Mouse (Mus musculus): ENCODE measurements around the gene Syna.

Gene Syna

DNA sequence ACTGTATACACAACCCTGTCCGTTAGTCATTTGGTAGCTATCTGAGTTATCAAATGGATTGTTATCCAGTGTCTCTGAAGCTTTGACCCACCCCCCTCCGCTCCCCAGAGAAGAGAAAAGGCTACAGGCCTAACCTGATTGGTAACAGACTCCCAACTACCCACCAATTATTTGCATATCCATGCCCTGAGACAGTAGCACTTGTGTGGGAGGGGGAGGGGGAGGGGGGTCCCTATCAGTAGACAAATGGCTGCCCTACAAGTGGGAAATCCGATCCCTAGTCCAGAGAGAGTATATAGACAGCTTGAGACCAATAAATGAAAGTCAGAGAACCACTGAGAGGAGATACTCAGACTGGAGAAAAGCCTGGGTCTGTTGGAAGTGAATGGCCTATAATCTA lies 8.1 kb upstream of the Syna start:
- DNase-seq (ENCODE audit: low spot score in 2 of 2): no peak

DNA sequence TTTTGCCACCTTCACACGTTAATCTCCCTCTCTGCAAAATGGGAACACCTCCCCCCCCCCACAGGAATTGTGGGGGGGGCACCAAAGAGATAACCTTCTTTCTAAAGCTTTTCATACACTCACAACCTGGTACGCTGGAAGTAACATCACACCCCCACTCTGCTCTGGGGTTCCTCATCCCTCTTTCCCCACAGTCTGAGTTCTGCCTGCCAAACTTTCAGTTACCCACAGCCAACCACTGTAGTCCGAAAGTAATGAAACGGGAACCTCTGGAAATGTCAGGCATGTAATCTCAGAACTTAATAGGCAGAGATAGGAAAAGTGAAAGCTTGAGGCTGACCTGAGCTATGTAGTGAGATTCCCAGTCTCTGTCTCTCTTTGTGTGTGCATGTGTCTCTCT lies 7.5 kb upstream of the Syna start:
- DNase-seq (ENCODE audit: low spot score in 2 of 2): no peak

DNA sequence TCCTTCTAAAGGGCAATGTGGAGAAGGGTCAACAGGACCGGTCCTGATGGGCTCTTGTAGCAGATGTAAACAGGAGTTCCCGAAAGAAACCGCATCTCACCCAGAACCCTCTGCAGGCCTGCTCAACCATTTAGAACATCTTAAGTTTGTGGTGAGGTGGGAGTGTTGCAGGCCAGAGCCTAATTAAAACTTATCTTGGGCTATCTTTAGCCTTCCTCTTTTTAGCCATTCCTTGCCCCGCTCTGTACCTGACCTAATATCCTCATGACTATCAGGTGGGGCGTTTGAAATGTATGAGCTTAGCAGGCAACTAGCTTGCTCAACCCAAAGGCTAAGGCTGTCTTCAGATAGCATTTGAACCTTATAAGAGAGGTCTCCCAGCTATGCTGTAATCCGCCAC lies 5.7 kb upstream of the Syna start:
- DNase-seq (ENCODE audit: low spot score in 2 of 2): no peak

DNA sequence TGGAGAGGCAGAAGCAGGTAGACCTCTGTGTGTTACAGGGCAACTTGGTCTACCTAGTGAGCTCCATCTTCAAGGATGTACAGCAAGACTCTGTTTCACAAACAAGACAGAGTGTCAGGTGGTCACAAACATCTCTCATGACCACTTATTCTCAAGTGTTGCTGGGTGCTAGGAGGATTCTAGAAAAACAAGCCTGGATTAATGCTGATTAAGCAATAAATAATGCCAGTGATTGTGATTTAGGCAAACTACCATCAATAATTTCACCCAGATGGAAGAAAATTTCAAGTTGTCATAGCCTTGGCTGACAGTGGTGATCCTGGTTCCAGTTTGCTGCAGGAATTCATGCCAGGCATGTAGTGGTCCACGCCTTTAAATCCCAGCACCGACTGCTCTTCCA lies 4.3 kb upstream of the Syna start:
- no peak for DNase-seq (ENCODE audit: low spot score in 2 of 2)

DNA sequence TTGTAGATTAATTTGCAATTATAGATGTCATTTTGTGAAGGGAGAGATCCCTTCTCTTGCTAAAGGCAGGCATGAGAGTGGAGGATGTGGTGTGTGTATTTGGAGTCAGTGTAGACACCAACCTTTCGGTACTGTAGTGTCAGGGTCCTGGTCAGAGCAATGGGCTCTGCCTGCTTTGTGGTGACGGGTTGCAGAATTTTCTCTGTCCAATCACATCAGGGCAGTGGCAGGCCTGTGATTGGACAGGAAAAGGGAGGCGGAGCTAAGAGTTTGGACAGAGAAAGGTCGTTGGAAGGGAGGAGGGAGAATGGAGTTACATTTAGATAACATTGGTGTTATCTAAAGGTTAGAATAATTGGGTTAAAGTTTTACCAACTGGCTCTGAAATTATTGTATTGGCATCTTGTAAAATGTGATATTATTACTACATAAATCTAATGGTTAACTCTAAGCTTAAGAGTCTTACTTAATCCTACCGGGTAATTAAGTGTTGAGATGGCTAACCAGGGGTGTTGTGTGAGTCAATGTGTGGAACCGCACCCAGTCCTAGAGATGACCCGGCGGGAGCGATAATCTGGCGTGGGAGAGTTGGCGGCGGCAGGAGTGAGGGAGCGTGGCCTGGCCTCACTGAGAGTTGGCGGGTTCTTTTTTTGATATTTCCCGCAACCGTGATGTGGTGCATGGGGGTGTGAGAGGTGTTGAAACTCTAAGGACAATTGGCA lies 640 bp upstream of the Syna start:
- no peak for DNase-seq (ENCODE audit: low spot score in 2 of 2)

DNA sequence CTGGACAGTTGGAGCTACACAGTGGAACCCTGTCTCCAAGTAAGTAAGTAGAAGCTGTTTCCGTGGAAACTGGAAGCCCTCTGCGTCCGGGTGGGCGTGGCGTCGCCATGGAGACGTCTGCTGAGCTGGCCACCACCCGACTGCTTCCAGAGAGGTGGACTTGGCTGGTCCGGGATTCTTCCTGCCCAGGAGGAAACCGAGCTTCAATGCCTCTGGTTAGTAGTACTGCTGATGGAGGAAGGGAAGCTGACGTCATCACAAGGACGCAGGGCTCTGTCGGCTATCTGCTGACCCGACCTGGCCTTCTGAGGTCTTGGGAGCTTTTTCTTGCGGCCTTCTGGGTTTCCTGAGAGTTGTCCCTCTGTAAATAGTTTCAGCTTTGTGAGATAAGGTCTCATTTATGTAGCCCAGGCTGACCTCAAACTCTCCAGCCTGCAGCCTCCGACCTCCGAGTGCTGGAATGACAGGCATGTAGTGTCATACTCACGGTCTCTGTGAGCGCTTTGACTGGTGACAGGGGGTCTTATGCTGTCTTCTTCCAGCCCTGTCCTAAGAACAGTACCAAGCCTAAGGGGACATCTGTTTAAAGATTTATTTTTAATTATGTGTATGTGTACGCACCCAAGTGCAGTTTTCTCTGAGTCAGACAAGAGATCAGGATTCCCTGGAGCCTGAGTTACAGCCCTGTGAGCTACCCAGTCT lies 4.4 kb downstream of the Syna start:
- peak in 1 of 2 experiments; percentile 86 for DNase-seq (ENCODE audit: low spot score in 2 of 2)

DNA sequence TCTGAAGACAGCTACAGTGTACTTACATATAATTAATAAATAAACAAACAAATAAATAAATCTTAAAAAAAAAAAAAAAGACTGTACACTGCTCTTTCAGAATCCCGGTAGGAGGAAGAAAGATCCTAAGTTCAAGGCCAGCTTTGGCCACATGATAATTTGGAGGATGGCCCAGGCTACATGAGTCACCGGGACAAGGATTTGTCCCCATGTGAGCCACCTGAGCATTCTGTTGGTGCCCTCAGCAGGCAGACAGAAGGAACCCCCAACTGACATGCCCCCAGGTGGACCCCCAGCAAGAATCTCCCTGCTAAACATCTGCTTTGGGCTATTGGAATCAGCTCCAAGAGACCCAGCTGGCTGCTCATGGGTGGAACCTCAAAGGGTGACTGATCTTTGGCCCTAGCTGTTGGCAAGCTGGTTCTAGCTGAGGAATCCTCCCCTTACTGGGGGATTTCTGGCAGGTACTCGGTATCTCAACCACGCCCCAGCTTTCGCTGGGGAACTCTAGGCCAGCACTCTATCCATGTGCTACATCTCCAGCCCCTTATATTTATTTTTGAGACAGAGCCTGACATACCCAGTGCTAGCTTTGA lies 5.9 kb downstream of the Syna start:
- DNase-seq (ENCODE audit: low spot score in 2 of 2): no peak

DNA sequence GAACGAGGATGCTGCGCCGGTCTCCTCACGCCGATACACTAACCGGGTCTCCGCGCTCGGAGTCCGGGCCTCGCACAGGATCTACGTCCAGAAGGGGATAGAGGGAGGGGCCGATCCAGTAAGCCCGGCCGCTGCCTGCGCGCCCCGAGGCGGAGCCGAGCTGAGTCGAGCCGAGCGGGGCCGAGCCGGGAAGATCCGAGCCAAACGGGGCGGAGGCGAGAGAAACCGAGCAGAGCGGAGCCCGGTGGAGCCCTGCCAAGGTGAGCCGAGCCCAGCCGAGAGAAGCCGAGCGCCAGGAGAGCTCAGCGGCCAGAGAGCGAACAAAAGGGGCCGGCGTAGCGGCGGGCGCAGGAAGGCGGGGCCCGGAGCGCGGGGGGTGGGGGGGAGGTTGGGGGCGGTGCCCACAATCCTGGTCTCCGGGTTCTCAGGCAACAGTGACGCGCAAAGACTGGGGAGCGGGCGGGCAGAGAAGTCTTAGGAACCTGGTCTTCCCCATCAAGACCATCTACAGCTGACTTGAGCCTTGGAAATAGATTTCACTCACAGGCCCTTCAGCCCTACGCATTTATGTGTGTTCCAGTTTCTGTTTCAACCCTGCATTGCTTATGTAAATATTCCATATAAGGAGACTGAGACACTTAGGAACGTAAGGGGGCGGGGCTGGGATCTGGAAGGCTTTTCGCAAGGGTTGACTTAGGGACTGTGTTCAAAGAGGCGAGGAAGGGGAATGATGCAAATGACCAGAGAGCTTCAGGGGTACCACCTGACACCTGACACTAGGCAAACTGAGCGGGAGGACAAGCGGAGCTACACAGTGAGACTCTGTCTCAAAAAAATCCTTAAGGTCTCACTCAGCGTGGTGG lies 7.6 kb downstream of the Syna start, which contains the start of gene Clip2:
TSS of gene Clip2 (minus strand) at position 325 of the 863 bp plus-strand sequence.
- DNase-seq (ENCODE audit: low spot score in 2 of 2): peak; percentile 91 to 98

DNA sequence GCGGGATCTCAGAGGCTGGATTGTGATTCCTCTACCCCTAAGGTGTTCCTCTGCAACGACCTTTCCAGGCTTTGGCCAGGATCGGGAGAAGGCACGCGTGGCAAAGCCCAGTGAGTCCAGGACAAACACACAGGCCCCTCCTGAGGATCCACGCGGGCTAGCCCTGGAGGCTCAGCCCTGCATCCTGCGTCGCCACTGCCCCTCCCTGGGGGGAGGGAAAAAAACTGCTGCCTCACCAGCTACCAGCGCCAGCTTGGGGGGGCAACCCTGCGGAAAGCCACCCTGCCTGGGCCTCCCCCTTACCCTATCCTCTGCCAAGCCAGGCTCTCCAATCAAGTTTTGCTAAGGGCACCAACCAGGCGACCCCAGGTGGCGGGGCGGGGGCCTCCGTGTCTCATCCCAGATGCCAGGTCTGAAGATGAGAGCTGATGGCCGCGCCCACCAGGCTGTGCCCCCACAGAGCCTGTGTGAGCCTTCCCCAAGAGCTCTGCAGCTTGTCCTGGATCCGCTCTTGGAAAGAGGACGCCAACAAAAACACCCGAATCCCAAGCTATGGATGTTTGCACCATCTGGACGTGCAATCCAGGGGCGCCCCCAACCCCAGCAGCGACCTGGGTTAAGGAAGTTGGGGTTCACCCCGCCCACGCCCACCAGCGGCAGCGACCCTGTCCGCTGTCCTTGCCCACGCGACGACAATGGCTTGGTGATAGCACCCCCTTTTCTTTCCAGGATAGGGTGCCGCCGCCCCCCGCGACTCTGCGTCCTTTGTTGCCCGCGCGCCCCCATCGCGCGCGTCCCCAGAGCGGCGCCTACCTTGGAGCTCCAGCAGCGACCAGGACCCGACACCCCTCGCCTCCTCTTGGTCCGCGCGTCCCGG lies 8.5 kb downstream of the Syna start:
- peak in 1 of 2 experiments; percentile 57 for DNase-seq (ENCODE audit: low spot score in 2 of 2)

DNA sequence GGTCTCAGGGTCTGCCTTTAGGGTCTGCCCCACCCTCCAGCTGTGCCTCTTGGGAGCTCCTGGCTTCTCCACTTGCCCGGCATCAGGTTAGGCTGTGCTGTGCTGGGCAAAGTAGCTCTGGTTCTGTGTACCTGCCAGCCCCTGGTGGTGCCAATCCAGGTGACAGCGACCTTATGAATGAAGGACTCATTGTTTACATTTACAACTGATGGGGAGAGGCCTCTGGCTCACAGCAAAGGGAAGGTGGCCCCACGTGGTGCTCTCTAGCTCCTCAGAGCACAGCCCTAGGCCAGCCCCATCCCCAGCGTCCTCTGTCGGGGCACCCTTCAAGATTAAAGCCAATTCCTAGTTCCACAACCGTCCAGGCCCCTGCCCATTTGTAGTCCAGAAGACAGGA lies 9.1 kb downstream of the Syna start:
- no peak for DNase-seq (ENCODE audit: low spot score in 2 of 2)

DNA sequence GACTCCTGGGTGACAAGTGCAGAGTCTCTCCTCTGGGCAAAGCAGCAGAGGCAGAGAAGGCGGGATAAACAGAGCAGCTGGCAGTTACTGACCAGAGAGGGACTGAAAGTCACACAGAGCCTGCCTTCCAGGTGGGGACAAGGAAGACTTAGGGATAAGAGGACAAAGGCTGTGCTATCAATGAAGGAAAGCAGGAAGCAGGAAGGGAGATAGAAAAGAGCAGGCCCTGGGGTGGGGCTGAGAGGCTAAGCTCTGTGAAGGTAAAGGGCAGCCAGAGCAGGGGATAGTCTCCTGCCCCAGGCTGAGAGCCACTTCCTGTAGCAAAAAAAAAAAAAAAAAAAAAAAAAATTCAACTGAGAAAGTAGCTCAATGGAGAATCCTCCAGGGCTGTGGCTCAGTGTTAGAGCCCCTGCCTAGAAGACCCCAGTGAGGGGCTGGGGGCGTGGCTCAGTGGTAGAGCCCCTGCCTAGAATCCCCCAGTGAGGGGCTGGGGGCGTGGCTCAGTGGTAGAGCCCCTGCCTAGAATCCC lies 10.3 kb downstream of the Syna start:
- DNase-seq (ENCODE audit: low spot score in 2 of 2): no peak

DNA sequence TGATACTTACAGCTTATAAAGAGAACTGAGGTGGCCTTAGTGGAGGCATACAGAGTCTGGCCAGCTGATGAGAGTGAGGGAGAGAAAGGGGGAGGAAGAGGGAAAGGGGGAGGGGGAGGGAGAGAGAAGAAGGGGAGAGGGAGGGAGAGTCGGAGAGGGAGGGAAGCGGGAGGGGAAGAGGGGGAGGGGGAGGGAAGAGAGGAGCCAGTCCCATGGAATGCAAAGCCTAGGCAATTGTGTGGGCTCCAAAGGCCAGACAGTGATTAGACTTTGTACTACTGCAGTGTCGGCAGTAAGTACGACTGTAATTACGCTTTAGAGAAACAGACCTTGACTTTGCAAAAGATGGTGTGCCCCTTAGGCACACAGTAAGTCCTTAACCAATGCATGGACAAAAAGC lies 11.7 kb downstream of the Syna start:
- DNase-seq (ENCODE audit: low spot score in 2 of 2): no peak

DNA sequence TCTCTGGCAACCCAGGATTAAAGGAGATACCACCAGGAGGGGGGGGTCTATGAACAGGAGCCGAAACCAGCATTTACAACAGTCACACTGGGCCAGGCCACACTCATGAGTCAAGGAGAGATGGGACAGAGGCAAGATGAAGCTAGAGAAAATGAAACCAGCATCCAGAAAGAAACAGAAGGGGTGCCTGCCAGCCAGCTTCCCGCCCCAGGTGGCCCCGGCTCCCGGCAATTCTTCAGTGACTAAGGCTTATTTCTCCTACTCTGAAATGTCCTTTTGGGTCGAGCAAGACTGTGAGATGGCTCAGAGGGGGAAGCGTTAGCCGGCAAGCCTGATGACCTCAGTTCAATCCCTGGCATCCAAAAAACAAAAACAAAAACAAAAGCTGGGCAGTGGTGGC lies 13.2 kb downstream of the Syna start:
- DNase-seq (ENCODE audit: low spot score in 2 of 2): no peak

DNA sequence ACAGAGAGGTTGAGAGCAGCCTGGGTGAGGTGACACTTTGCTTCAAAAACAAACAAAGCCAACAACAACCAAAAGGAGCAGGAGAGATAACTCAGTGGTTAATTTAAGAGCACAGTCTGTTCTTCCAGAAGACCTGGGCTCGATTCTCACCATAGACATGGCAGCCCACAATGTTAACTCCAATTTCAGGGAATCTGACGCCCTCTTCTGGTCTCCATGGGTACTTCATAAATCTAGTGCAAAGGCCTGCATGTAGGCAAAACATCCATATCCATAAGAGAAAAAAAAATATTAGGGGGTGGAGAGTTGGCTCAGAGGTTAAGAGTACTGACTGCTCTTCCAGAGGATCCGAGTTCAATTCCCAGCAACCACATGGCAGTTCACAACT lies 14.7 kb downstream of the Syna start:
- no peak for DNase-seq (ENCODE audit: low spot score in 2 of 2)

DNA sequence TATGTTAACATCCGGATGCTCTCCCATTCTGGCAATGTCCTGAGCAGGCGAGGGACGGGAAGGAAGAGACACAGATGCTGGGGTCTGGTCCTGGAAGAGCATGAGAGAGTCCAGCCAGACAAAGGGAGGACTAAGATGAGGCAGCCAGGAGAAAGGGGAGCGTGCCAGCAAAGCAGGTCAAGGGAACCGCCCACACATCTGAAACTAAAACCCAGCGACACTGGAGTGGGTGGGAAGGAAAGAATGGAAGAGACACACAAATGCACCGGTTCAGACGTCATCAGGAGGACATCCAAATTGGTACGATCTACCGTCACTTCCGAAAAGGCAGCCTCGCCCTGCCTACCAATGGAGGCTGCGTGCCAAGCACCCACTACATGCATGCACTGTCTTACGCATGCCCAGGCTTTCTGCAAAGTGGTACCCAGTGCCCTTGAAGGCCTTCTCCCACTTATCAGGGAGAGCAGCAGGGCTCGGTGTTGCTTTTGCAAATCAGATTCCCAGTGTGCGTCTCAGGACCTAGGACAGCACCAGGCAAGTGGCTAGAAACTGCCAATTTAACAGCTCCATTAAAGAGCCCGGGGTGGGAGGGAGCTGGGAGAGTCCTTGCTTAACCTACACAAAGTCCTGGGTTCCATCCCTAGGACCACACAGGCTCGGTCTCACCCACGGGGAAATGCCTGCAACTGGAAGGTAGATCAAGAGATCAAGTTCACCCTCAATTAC lies 15.3 kb downstream of the Syna start:
- DNase-seq (ENCODE audit: low spot score in 2 of 2): peak in 1 of 2 experiments; percentile 69

DNA sequence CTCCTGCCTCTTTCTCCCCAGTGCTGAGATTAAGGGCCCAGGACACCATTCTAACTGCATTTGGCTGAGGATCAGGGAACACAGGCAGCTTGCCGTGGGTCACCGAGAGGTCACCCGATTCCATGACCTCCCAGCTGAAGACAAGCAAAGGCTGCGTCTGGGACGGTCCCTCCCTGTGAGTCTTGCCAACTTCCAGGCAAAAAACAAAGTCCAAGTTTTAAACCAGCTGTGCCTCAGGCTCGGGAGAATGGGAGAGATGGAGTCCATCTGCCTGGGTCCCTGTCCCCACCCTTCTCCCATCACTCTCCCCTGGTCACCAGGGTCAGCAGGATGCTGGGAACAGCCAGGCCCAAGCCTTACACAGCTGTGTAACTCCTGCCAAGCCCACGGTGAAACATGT lies 18.3 kb downstream of the Syna start:
- DNase-seq (ENCODE audit: low spot score in 2 of 2): no peak

DNA sequence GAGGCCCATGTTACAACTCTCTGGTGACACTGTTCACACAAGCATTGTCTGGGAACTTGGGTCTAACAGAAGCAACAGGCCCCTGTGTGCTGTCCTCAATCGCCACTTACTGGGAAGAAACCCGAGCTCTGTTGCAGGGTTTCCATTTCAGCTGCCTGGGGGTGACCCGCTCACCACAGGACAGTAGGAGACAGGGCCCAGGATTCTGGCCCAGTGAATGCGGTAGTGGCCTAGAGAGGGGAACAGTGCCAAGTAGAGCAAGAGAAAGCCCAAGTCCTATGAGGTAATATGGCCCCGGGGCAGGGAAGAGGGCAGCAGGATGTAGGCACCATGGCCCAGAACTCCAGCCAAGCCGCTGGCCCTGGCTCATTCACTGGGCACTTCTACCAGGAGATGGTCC lies 19.1 kb downstream of the Syna start:
- DNase-seq (ENCODE audit: low spot score in 2 of 2): no peak

DNA sequence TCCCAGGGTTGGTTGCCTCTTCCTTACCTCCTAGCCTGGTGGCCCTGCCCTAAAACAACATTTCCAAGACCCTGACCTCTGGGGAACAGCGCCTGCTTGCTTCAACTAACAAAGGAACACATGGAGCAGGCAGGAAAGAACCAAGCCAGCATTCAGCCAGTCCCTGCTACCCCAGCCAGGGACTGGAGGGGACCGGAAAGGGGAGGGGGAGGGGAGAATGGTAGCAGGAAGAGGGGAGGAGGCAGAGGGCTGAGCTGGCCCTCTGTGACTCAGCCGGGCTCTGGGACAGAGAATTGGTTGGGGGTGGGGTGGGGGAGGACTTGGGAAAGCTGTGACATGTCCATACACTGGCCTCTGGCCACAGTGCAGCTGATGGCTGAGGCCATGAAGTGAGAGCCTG lies 20.1 kb downstream of the Syna start:
- DNase-seq (ENCODE audit: low spot score in 2 of 2): no peak

DNA sequence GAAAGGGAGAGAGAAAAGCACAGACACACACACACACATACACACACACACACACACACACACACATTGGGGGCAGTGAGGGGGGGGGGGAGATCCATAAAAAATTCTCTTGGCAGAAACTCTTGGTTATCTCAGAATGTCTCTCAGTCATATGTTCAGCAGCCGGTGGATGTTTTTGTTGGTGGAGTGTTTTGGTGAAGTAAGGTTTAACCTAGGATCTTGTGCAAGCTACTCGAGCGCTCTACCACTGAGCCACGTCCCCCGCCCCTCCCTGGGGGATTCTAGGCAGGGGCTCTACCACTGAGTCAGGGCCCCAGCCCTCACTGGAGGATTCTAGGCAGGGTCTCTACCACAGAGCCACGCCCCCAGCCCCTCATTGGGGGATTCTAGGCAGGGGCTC lies 23.9 kb downstream of the Syna start:
- no peak for DNase-seq (ENCODE audit: low spot score in 2 of 2)

DNA sequence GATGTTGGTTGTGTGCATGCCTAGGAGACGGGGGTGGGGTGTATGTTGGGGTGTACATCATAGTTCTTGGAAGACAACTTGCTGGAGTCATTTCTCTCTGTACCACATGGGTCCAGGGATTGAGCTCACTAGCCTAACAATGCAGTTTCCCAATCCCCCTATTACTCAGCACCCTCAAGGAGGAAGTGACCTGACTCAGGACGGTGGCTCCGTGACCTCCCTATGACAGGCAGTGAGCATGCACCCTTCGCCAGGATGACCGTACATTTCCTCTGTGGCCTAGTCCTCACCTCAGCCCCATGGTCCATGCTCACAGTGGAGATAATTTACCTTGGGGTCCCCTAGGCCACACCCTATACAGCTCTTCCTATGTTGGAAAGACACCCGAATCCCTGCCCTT lies 27.6 kb downstream of the Syna start:
- DNase-seq (ENCODE audit: low spot score in 2 of 2): no peak

Data from left cerebral cortex, adult 9 months (tissue).